Mouse (Mus musculus) T-helper 1 cell (primary cell): ENCODE results near the gene Ube2l3.
"Not testable (repeated sequence)": the region's sequence is repeated elsewhere in the genome, so short reads cannot be mapped to it uniquely, and the experiment has no call there.

Experiments used
- in situ Hi-C: fragments of 300-600 bp; cut with MboI, MseI; formaldehyde crosslinking; loops from one replicate; pipeline ENCODE4 v1.15.1; 2025; ENCODE audit warnings: high pct_unique_total_duplicates

The Ube2l3 gene

GRCm38 (mm10) chr16:17209404-17209960 is 7.0 kb upstream of the Ube2l3 start:
- in situ Hi-C loops: loop anchor here (5.0 kb wide), 1 partner anchor 63 kb away; no protein-coding TSS in a partner anchor

GRCm38 (mm10) chr16:17208389-17209361 is 6.2 kb upstream of the Ube2l3 start, which contains the start of gene Rimbp3:
TSS of gene Rimbp3 (plus strand) at chr16:17208603.
- in situ Hi-C loops: loop anchor here (5.0 kb wide), 1 partner anchor 64 kb away; no protein-coding TSS in a partner anchor

- in situ Hi-C loops: loop anchor here (5.0 kb wide), 1 partner anchor 67 kb away; no protein-coding TSS in a partner anchor
Observed at GRCm38 (mm10) chr16:17204990-17205389, 2.5 kb upstream of the Ube2l3 start.

- in situ Hi-C loops: no loop called here
Observed at GRCm38 (mm10) chr16:17201977-17202376, 472 bp downstream of the Ube2l3 start.

- in situ Hi-C loops: no loop called here
Observed at GRCm38 (mm10) chr16:17200953-17201707, 1.3 kb downstream of the Ube2l3 start.

- in situ Hi-C loops: no loop called here
Observed at GRCm38 (mm10) chr16:17200121-17200952, 2.1 kb downstream of the Ube2l3 start.

GRCm38 (mm10) chr16:17193823-17194222 is 8.6 kb downstream of the Ube2l3 start:
- in situ Hi-C loops: no loop called here

GRCm38 (mm10) chr16:17185475-17185874 is 17.0 kb downstream of the Ube2l3 start:
- in situ Hi-C loops: no loop called here

GRCm38 (mm10) chr16:17183003-17183402 is 19.4 kb downstream of the Ube2l3 start:
- in situ Hi-C loops: no loop called here

- in situ Hi-C loops: no loop called here
Observed at GRCm38 (mm10) chr16:17182136-17182535, 20.3 kb downstream of the Ube2l3 start.

GRCm38 (mm10) chr16:17181382-17181781 is 21.1 kb downstream of the Ube2l3 start:
- in situ Hi-C loops: no loop called here

- in situ Hi-C loops: loop anchor here (5.0 kb wide), 1 partner anchor 42 kb away; no protein-coding TSS in a partner anchor
Observed at GRCm38 (mm10) chr16:17179706-17180105, 22.7 kb downstream of the Ube2l3 start.

- in situ Hi-C loops: loop anchor here (5.0 kb wide), 1 partner anchor 40 kb away; no protein-coding TSS in a partner anchor
Observed at GRCm38 (mm10) chr16:17177623-17178170, 24.8 kb downstream of the Ube2l3 start.

GRCm38 (mm10) chr16:17175765-17176164 is 26.7 kb downstream of the Ube2l3 start:
- in situ Hi-C loops: loop anchor here (5.0 kb wide), 1 partner anchor 38 kb away; no protein-coding TSS in a partner anchor

- in situ Hi-C loops: no loop called here
Observed at GRCm38 (mm10) chr16:17168049-17168448, 34.4 kb downstream of the Ube2l3 start.

- in situ Hi-C loops: no loop called here
Observed at GRCm38 (mm10) chr16:17167179-17167578, 35.3 kb downstream of the Ube2l3 start.

GRCm38 (mm10) chr16:17165478-17165877 is 37.0 kb downstream of the Ube2l3 start:
- in situ Hi-C loops: not testable (repeated sequence)

- in situ Hi-C loops: no loop called here
Observed at GRCm38 (mm10) chr16:17154346-17154745, 48.1 kb downstream of the Ube2l3 start.

- in situ Hi-C loops: no loop called here
Observed at GRCm38 (mm10) chr16:17151874-17152273, 50.6 kb downstream of the Ube2l3 start.

- in situ Hi-C loops: no loop called here
Observed at GRCm38 (mm10) chr16:17150520-17151258, 51.8 kb downstream of the Ube2l3 start.
